Mouse (Mus musculus): ENCODE data around the gene Stxbp5l.
"Not testable (repeated sequence)": the region's sequence is repeated elsewhere in the genome, so short reads cannot be mapped to it uniquely, and the experiment has no call there.

Gene Stxbp5l

GRCm38 (mm10) chr16:37280206-37280605, 104.6 kb downstream of the Stxbp5l start:
- DNase-seq (ENCODE audit: low read depth, low spot score) = no peak

DNA sequence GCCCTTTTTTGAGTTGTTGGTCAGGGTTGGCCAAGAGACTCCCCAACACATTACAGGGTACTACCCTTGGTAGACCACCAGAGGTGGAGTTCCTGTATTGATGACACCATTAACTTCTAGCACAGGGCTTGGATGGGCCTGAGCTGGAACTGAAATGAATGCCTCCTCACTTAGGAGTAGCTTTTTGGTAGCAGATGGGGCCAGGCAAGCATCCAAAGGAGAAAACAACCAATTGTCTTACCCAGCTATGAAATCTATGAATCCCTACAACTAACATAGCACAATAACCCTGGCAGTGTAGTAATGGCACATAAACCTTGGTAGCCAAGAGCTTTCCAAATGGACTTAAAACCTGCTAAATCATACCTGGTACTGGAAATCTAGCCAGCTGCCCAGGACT, 111.1 kb downstream of the Stxbp5l start:
- no peak for DNase-seq (ENCODE audit: low read depth, low spot score)

- no peak for DNase-seq (ENCODE audit: low read depth, low spot score)
Observed at GRCm38 (mm10) chr16:37261678-37262077, 123.1 kb downstream of the Stxbp5l start.

GRCm38 (mm10) chr16:37219151-37219550, 165.6 kb downstream of the Stxbp5l start:
- DNase-seq (ENCODE audit: low read depth, low spot score) = no peak

GRCm38 (mm10) chr16:37208783-37209182, 176.0 kb downstream of the Stxbp5l start:
- DNase-seq (ENCODE audit: low read depth, low spot score) = no peak

DNA sequence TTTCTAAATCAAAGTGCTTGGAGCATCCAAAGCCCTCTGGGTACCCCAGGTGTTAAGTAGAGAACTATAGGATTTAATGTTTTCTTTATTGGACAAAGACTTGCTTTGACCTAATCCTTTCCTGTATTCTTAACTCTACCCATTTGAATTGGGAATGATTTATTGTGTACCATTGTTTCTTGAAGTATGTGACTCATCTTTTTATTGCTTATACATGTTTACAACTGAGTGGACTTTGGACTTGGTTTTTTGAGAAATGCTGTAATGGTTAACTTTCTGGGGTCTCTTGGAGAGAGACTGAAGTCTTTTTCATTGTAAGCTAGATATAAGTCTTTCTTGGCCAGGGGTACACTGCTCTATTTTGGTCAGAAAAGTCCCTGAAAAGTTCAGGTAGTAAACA, 190.6 kb downstream of the Stxbp5l start:
- DNase-seq (ENCODE audit: low read depth, low spot score) = no peak

DNA sequence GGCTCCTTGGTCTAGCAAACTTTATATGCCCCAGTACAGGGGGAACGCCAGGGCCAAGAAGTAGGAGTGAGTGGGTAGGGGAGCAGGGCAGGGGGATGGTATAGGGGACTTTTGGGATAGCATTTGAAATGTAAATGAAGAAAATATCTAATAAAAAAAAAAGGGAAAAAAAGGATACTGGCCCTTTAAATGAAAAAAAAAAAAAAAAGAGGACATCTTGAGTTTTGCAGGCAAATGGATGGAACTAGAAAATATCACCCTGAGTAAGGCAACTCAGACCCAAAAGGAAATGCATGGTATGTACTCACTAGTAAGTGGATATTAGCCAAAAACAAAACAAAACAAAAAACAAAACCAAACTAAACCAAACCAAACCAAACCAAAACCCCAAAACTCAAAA, 259.6 kb downstream of the Stxbp5l start:
- not testable (repeated sequence) for DNase-seq (ENCODE audit: low read depth, low spot score)

- DNase-seq (ENCODE audit: low read depth, low spot score) = peak; percentile 75
Observed at GRCm38 (mm10) chr16:37109285-37109684, 275.5 kb downstream of the Stxbp5l start.

DNA sequence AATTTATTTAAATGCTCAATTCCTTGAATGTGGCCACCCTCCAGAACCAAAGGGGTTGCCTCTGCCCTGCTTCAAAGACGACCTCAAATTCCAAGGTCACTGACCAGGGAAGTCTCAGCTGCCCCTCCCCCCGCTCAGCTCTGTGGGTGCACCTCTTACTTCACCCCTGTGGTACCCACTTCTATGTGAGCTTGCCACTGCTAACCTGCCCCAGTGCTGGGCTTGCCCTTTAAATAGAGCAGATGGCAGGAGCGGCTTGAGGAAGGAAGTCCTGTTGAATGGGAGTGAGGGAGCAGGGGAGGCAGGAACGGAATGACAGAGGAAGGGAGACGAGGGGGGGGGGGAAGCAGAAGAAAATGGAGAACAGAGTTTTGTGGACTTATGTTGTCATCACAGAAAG, 276.0 kb downstream of the Stxbp5l start:
- no peak for DNase-seq (ENCODE audit: low read depth, low spot score)

DNA sequence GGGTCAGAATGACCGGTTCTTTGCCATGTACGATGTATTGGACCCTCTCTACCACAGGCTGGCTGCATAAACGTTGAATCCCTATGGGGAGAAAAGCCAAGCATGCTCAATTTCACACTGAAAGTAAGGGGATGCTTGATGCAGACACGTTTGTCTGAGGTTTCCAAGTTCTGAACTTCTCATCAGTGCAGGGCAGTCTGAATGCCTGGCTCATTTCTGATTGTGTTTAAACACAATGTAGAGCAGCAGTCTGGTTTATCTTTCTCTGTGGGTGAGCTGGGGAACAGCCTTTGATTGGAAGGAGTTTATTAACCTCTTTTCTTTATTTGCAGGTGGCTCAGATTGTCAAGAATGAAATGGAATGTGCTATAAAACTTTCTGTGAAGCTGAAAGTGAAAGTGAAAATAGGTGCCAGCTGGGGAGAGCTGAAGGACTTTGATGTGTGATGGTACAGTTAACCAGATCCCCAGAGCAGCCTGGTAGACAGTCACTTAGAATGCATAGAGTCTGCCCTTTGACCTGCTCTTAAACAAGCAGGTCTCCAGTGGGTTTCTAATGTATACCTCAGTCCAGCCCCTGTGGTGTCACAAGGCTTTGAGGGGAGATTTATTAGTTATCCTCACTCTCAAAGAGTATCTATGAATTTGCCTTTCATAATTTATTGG, 290.5 kb downstream of the Stxbp5l start:
- DNase-seq (ENCODE audit: low read depth, low spot score) = no peak

DNA sequence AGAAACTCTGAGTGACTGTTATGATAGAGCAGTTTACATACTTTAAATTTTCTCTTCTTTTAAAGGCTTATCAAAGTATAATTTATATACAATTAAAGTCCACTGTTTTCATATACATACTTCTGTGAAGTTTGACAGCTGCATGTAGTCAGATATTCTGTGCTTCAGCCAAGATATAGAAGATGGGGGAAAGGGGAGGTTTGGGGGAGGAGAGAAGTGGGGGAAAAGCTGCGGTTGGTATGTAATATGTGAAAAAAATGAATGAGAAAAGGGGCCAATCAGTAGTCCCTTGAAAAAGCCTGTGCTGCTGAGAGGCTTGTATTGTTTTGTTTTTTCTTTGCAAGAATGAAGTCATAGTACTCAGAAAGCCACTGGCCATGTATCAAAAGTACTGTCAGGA, 295.1 kb downstream of the Stxbp5l start:
- DNase-seq (ENCODE audit: low read depth, low spot score) = no peak

DNA sequence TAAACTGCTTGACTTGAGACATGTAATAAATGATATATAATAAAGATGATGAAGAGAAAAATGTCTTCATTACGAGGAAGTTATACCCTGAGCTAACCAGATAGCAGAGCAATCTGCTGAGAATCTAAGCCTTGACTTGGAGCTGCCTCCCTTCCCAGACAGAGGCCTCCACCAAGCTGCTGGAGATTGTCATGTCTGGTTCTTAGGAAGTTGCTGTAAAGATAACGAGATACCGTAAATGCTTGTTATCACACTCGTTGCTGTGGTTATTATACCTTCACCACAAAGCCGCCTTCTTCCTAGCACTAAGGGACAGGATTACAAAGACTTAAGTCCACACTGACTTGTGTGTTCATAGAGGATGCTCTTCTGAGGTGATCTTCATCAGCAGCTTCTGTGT, 312.4 kb downstream of the Stxbp5l start:
- DNase-seq (ENCODE audit: low read depth, low spot score) = no peak

All from ES-CJ7 (cell line).